ENCODE assay signal across 17 mouse cellular contexts in genomic region chr9:15741428-15741827, GRCm38 (mm10). TPM values are rescaled to one million over a fixed set of nuclear protein-coding genes. Genes with fewer than 3 reads are reported as not detected.
DNase-seq lines count a peak whose midpoint lies in the region; ATAC-seq lines count a peak whose summit lies in the region.
"Had no signal": no experiment of that assay in that cellular context is flagged by ENCODE, and none has a peak within 500 bp of the region (broad histone marks: within the 10 kb centered on the region; RNA-seq: fewer than 3 reads in every experiment).

No protein-coding gene starts in this region.

- DNase-seq in hindbrain, embryonic 11.5 days (ENCODE audit: low spot score), result no peak
- no peak for DNase-seq in limb, embryonic 10.5 days (ENCODE audit: low spot score)
- DNase-seq: adrenal gland, adult 2 months; adrenal gland, postnatal 25 days; cerebellum, adult 2 months; cerebellum, postnatal 10 days; gastrocnemius, postnatal 36 days; heart, adult 2 months; heart, postnatal 14 days had no signal

- no peaks in the 10 kb centered on the region for H3K9me3 ChIP-seq in hindbrain, embryonic 13.5 days
- H3K9me3 ChIP-seq in hindbrain, embryonic 11.5 days (ENCODE audit: control insufficient read depth, low read length), result no peaks in the 10 kb centered on the region
- H3K9me3 ChIP-seq in limb, embryonic 12.5 days, result no peaks in the 10 kb centered on the region
- H3K9me3 ChIP-seq in limb, embryonic 10.5 days (replicated peaks), result no peaks in the 10 kb centered on the region
- H3K9me3 ChIP-seq in neural tube, embryonic 14.5 days (ENCODE audit: control insufficient read depth, low read length), result no peaks in the 10 kb centered on the region
- no peaks in the 10 kb centered on the region for H3K9me3 ChIP-seq in neural tube, embryonic 15.5 days (replicated peaks)
- H3K9me3 ChIP-seq: embryonic facial prominence, embryonic 10.5 days; forebrain, embryonic 13.5 days; heart, embryonic 15.5 days had no signal

- no peak overlapping the region for H3K4me2 ChIP-seq in hindbrain, embryonic 13.5 days
- no peak overlapping the region for H3K4me2 ChIP-seq in hindbrain, embryonic 11.5 days (replicated peaks; ENCODE audit: low read depth, low read length)
- H3K4me2 ChIP-seq in limb, embryonic 12.5 days, result no peak overlapping the region
- H3K4me2 ChIP-seq in neural tube, embryonic 14.5 days (ENCODE audit: low read depth, low read length), result no peak overlapping the region
- no peak overlapping the region for H3K4me2 ChIP-seq in neural tube, embryonic 15.5 days
- H3K4me2 ChIP-seq: forebrain, embryonic 13.5 days; heart, embryonic 11.5 days; heart, embryonic 15.5 days had no signal

- H3K4me1 ChIP-seq in hindbrain, embryonic 13.5 days (replicated peaks), result peaks cover 12% of the 10 kb centered on the region; the same call in 1 of the 2 replicates
- no peaks in the 10 kb centered on the region for H3K4me1 ChIP-seq in hindbrain, embryonic 11.5 days (replicated peaks; ENCODE audit: control insufficient read depth, insufficient read depth, low read length)
- H3K4me1 ChIP-seq in limb, embryonic 12.5 days (replicated peaks), result 0 out of 2 replicates have a peak, but pooled peaks cover 4% of the 10 kb centered on the region
- peaks cover 11% of the 10 kb centered on the region for H3K4me1 ChIP-seq in limb, embryonic 10.5 days
- H3K4me1 ChIP-seq in neural tube, embryonic 14.5 days (ENCODE audit: control insufficient read depth, insufficient read depth, low read length), result no peaks in the 10 kb centered on the region
- H3K4me1 ChIP-seq in neural tube, embryonic 15.5 days, result no peaks in the 10 kb centered on the region

- H3K36me3 ChIP-seq in hindbrain, embryonic 13.5 days, result peaks cover 35% of the 10 kb centered on the region
- peaks cover 5% of the 10 kb centered on the region; the same call in 1 of the 2 replicates for H3K36me3 ChIP-seq in hindbrain, embryonic 11.5 days (ENCODE audit: control insufficient read depth, insufficient read depth, low read length)
- peaks cover 44% of the 10 kb centered on the region for H3K36me3 ChIP-seq in limb, embryonic 12.5 days
- H3K36me3 ChIP-seq in limb, embryonic 10.5 days, result peaks cover 36% of the 10 kb centered on the region
- peaks cover 21% of the 10 kb centered on the region for H3K36me3 ChIP-seq in neural tube, embryonic 14.5 days (ENCODE audit: control insufficient read depth, insufficient read depth, low read length)
- peaks cover 36% of the 10 kb centered on the region for H3K36me3 ChIP-seq in neural tube, embryonic 15.5 days

- WGBS in hindbrain, embryonic 13.5 days, result 84% methylated on average over 4 of the region's 4 CpGs
- 89% methylated on average over 4 of the region's 4 CpGs for WGBS in hindbrain, embryonic 11.5 days
- WGBS in limb, embryonic 12.5 days, result 91% methylated on average over 4 of the region's 4 CpGs
- WGBS in limb, embryonic 10.5 days, result 92% methylated on average over 4 of the region's 4 CpGs
- WGBS in neural tube, embryonic 14.5 days, result 77% methylated on average over 4 of the region's 4 CpGs
- WGBS in neural tube, embryonic 15.5 days, result 76% methylated on average over 4 of the region's 4 CpGs

- no peaks in the 10 kb centered on the region for H3K27me3 ChIP-seq in hindbrain, embryonic 13.5 days
- H3K27me3 ChIP-seq in hindbrain, embryonic 11.5 days (ENCODE audit: control insufficient read depth, insufficient read depth, low read length), result no peaks in the 10 kb centered on the region
- H3K27me3 ChIP-seq in limb, embryonic 12.5 days, result no peaks in the 10 kb centered on the region
- H3K27me3 ChIP-seq in limb, embryonic 10.5 days (ENCODE audit: low read depth, poor library complexity, severe bottlenecking), result no peaks in the 10 kb centered on the region
- no peaks in the 10 kb centered on the region for H3K27me3 ChIP-seq in neural tube, embryonic 14.5 days (ENCODE audit: control insufficient read depth, insufficient read depth, low read length)
- no peaks in the 10 kb centered on the region for H3K27me3 ChIP-seq in neural tube, embryonic 15.5 days (replicated peaks)
- H3K27me3 ChIP-seq: forebrain, embryonic 13.5 days; heart, embryonic 15.5 days had no signal

- ATAC-seq in hindbrain, embryonic 13.5 days (ENCODE audit: low FRiP score), result no peak
- no peak for ATAC-seq in hindbrain, embryonic 11.5 days (ENCODE audit: low FRiP score)
- ATAC-seq in limb, embryonic 12.5 days (ENCODE audit: insufficient number of reproducible peaks, insufficient read depth, low FRiP score, low TSS enrichment, low read depth), result no peak
- peak; percentile 49; the same call in 1 of the 2 replicates for ATAC-seq in neural tube, embryonic 14.5 days (ENCODE audit: low read depth)
- ATAC-seq in neural tube, embryonic 15.5 days (ENCODE audit: low FRiP score), result no peak

- no peak overlapping the region for H3K9ac ChIP-seq in hindbrain, embryonic 13.5 days
- no peak overlapping the region for H3K9ac ChIP-seq in hindbrain, embryonic 11.5 days (ENCODE audit: low read depth, low read length)
- H3K9ac ChIP-seq in limb, embryonic 12.5 days (replicated peaks), result no peak overlapping the region
- H3K9ac ChIP-seq in neural tube, embryonic 14.5 days (replicated peaks; ENCODE audit: low read depth, low read length), result no peak overlapping the region
- no peak overlapping the region for H3K9ac ChIP-seq in neural tube, embryonic 15.5 days (replicated peaks)
- H3K9ac ChIP-seq: forebrain, embryonic 13.5 days; heart, embryonic 15.5 days had no signal

- peak overlapping the region; percentile 8 for H3K27ac ChIP-seq in hindbrain, embryonic 13.5 days
- H3K27ac ChIP-seq in hindbrain, embryonic 11.5 days (ENCODE audit: low read depth, low read length), result no peak overlapping the region
- 0 out of 2 replicates have a peak overlapping the region, but pooled peaks have one; percentile 35 for H3K27ac ChIP-seq in limb, embryonic 12.5 days
- no peak overlapping the region for H3K27ac ChIP-seq in limb, embryonic 10.5 days
- no peak overlapping the region for H3K27ac ChIP-seq in neural tube, embryonic 14.5 days (ENCODE audit: low read depth, low read length)
- no peak overlapping the region for H3K27ac ChIP-seq in neural tube, embryonic 15.5 days (replicated peaks)
- H3K27ac ChIP-seq: embryonic facial prominence, embryonic 10.5 days; forebrain, embryonic 13.5 days; heart, adult 2 months; heart, embryonic 15.5 days had no signal

- H3K4me3 ChIP-seq in hindbrain, embryonic 13.5 days, result no peak overlapping the region
- no peak overlapping the region for H3K4me3 ChIP-seq in hindbrain, embryonic 11.5 days (ENCODE audit: low read depth, low read length)
- no peak overlapping the region for H3K4me3 ChIP-seq in limb, embryonic 12.5 days (replicated peaks)
- H3K4me3 ChIP-seq in limb, embryonic 10.5 days, result no peak overlapping the region
- no peak overlapping the region for H3K4me3 ChIP-seq in neural tube, embryonic 14.5 days (ENCODE audit: low read depth, low read length)
- H3K4me3 ChIP-seq in neural tube, embryonic 15.5 days (replicated peaks), result no peak overlapping the region
- H3K4me3 ChIP-seq: embryonic facial prominence, embryonic 10.5 days; forebrain, embryonic 13.5 days; heart, adult 2 months; heart, embryonic 15.5 days had no signal

RNA-seq across cellular contexts. Expression of gene Slc36a4, which starts 31.9 kb away (rescaled TPM):
- 21.4 and 27.2 TPM in 2 replicates for polyA plus RNA-seq in hindbrain, embryonic 13.5 days (2015; fragmentation: Nextera tagmentation; extraction: Ambion mirVana)
- 17.3 and 20.9 TPM in 2 replicates for polyA plus RNA-seq in hindbrain, embryonic 11.5 days (2014; fragmentation: Nextera tagmentation; extraction: Ambion mirVana)
- polyA plus RNA-seq in limb, embryonic 12.5 days (2016; fragmentation: Nextera tagmentation; extraction: Ambion mirVana), result 24.6 and 25.4 TPM in 2 replicates
- 12.1 and 17.8 TPM in 2 replicates for polyA plus RNA-seq in limb, embryonic 10.5 days (2016; fragmentation: Nextera tagmentation; extraction: Ambion mirVana)
- 36.5 and 57.4 TPM in 2 replicates for polyA plus RNA-seq in neural tube, embryonic 14.5 days (2014; fragmentation: Nextera tagmentation; extraction: Ambion mirVana)
- polyA plus RNA-seq in neural tube, embryonic 15.5 days (2015; fragmentation: Nextera tagmentation; extraction: Ambion mirVana), result 25.9 and 27.4 TPM in 2 replicates

Comparison
In these comparisons a context has a peak if more than half of its experiments do, and no peak if none do; other contexts are left out.
1. H3K27ac ChIP-seq: peak in hindbrain, embryonic 13.5 days (single experiment) and limb, embryonic 12.5 days (single experiment); none in hindbrain, embryonic 11.5 days (single experiment), limb, embryonic 10.5 days (single experiment), neural tube, embryonic 14.5 days (single experiment) and neural tube, embryonic 15.5 days (single experiment).